Mouse (Mus musculus) ovary, adult 18-20 months (tissue): ENCODE data around the gene Pck2.
A peak's percentile ranks its signal among the peaks of the same experiment; 100 is the strongest.

Experiments used
- DNase-seq: peaks from one replicate; pipeline ENCODE4 v3.0.0; 2022; ENCODE audit warnings: low spot score, mixed read lengths

Pck2 gene

GRCm38 (mm10) chr14:55527940-55528339, 12.1 kb upstream of the Pck2 start:
- DNase-seq: no peak

GRCm38 (mm10) chr14:55536116-55536745, 3.8 kb upstream of the Pck2 start:
- no peak for DNase-seq

DNA sequence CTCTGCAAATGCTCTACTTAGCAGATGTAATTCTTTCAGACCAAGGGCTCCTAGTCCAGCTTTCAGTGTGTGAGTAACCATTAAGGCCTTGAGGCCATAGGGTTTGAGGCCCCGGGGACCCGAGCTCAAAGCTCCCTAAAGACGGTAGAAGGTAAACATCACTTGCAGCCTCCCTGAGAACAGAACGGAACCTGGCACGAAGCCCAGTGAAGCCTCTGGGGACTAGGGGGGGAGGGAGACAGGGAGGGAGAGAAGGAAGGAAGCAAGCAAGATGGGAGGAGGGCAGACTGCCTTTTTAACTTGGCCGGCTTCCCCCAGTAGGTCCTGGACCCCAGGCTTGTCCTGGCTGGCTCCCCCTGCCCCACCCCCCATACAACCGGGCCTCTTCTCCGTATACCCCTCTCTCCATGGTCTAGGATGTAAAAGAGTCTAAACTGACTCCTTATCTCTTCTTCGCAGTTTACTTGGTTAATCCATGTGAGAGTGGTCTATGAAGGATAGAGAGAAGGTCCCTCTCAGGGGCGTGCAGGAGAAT, 788 bp downstream of the Pck2 start:
- peak; percentile 77 for DNase-seq

GRCm38 (mm10) chr14:55542268-55542667, 2.2 kb downstream of the Pck2 start:
- DNase-seq: no peak

- DNase-seq: no peak
These were observed 4.3 kb downstream of the Pck2 start for GRCm38 (mm10) chr14:55544334-55544733.

GRCm38 (mm10) chr14:55550191-55550590, 10.1 kb downstream of the Pck2 start:
- no peak for DNase-seq

GRCm38 (mm10) chr14:55551347-55551746, 11.3 kb downstream of the Pck2 start:
- no peak for DNase-seq

DNA sequence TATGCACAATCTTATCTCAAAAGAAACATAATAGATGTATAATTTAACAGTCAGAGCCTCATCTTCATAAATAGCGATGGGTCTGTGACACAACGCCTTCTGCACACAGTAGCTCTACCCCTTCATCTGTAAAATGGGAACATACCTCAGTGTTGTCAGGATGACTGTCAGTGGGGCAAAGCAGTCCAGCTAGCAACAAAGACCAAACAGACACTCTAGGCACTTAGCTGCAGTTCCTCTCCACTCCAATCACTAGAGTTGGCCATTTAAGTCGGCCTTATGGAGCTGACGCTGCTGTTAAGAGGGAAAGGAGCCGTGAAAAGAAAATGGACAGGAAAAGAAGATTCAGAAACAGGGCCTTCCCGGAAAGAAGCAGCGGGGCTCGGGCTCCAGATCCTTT, 11.7 kb downstream of the Pck2 start:
- DNase-seq: no peak

GRCm38 (mm10) chr14:55554635-55555034, 14.6 kb downstream of the Pck2 start:
- no peak for DNase-seq

DNA sequence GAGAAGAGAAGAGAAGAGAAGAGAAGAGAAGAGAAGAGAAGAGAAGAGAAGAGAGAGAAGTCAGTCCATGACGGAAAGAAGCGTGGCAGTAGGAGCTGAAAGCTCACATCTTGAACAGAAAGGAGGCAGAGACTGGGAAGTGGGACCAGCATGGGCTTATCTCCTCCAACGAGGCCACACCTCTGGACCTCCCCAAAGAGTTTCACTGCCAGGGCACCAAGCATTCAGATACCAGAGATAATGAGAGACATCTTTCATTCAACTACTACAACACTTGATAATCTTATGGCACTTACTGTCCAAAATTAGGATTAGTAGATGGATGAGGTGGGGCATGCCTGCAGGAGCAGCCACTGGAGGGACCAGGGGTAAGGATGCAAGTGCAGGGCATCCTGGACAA, 15.7 kb downstream of the Pck2 start:
- DNase-seq: no peak

DNA sequence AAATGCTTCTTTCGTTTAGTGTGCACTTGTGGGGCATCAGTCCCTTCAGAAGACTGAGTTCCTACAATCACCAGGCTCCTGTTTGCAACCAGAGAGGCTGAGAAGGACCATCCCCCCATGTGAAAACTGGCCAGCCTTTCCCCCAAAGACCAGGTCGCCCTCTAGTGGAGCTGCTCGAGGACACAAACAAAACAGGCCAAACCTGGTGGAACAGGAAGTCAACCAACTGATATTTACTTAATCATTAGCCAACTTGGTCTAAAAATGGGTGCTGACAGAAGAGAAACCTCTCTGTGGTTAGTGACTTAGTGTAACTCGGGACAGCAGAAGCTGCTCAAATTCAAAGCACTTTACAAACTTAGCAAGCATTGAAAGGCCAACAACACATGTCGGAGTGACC, 16.9 kb downstream of the Pck2 start:
- peak; percentile 63 for DNase-seq

DNA sequence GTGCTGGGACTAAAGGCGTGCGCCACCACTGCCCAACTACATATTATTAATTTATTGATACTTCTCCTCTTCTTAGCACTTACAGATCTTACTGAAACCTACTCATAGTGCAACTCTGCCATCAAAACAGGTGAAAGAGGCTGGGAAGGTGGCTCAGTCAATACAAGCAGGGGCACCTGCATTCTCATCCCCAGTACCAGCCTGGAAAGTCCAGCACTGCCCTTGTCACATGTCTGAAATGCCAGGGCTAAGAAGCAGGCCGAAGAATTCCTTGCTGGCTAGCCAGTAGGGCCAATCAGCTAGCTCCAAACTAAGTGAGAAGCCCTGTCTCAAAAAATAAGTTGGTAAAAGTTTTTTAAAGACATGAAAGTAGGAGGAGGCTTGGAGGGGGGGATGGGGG, 17.5 kb downstream of the Pck2 start:
- no peak for DNase-seq

- DNase-seq: no peak
These were observed 18.8 kb downstream of the Pck2 start for GRCm38 (mm10) chr14:55558740-55559448.

GRCm38 (mm10) chr14:55559799-55560201, 19.7 kb downstream of the Pck2 start, which contains the start of gene Dcaf11:
Gene Dcaf11, plus strand, starts transcription at chr14:55560006.
- peak; percentile 84 for DNase-seq

- peak; percentile 99 for DNase-seq
These were observed 20.4 kb downstream of the Pck2 start, which contains the start of gene A730061H03Rik for GRCm38 (mm10) chr14:55560202-55561073. Gene A730061H03Rik, minus strand, starts transcription at chr14:55560406.

DNA sequence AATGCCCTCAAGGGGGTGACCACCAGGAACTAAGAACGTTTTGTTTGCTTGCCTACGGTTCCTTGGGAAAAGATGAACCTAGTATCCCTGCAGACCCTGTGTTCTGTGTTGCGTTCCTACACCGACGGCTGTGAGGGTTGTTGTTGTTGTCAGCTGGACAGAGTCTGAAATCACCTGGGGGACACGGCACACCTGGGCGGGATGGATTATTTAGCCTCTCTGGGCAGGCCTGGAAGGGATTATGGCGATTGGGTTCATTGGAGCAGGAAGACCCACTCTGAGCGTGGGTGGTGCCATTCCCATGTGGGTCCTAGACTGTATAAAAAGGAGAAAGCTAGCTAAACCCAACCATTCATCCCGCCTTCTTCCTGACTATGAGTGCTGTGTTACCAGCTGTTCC, 21.8 kb downstream of the Pck2 start:
- DNase-seq: no peak

GRCm38 (mm10) chr14:55563249-55563648, 23.2 kb downstream of the Pck2 start:
- no peak for DNase-seq

DNA sequence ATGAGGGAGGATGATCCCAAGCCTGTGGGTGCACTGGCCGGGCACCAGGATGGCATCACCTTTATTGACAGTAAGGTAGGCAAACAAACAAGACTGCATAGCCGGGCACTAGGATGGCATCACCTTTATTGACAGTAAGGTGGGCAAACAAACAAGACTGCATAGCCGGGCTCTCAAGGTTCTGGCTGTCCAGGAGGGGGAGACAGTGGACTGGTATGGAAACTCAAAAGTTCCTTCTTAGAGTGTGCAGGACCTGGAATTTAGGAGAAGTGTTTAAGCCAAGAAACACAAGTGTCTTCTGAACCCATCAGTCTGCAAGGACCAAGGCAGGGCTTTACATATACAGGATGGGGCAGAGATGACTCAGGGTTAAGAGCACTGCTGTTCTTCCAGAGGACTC, 25.7 kb downstream of the Pck2 start:
- DNase-seq: no peak

- DNase-seq: no peak
These were observed 27.4 kb downstream of the Pck2 start for GRCm38 (mm10) chr14:55567496-55567895.

DNA sequence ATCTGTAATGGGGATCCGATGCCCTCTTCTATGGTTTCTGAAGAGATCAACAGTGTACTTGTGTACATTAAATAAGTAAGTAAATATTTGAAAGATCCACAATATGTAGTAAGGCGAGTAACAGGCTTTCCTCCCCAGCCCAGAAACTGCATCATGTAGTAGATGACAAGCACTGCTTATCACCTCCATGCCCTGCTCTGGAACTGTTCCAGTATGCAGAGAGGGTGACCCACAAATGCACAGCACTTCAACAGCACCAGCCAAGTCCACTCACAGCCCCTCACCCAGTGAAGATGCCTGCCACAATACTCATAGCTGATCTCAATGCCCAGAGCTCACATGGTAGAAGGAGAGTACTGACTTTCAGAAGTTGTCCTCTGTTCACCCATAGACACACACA, 30.5 kb downstream of the Pck2 start:
- DNase-seq: no peak

DNA sequence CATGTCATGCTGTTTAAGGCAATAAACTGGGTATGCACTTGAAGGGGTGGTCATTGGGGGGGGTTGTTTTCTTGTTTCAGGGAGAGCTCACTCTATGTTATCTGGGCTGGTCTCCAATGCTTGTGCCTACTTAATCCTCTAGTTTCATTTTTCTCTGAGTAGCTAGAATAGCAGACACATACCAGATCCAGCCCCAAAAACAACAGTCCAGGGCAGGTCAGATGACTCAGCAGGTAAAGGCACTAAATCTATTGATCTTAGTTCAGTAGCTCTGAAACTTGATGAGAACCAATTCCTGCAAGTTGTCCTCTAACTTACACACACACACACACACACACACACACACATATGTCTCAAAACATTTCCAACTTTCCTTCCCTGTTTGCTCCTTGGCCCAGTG, 31.7 kb downstream of the Pck2 start:
- DNase-seq: no peak

DNA sequence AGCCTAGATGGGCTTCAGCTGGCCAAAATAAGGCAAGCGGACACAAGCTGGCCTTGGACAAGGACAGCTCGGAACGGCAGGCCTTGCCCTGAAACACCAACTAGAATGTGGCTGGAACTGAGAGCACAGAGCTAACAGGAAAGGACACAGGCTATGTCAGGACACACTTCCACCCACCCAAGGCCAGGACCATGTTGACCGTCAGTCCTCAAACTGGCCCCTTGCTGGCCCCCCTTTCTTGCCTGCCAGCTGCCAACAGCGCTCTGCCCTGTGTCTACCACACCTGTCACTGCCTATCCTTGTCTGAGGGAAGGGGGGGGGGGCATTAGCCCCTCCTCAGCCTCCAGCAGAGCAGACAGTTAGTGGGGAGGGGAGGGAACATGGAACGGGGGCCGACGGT, 35.2 kb downstream of the Pck2 start, which contains the start of gene Fitm1:
Gene Fitm1 (plus strand): TSS at position 316 of the 400 bp plus-strand sequence.
- DNase-seq: no peak
